Mouse (Mus musculus) bone marrow, adult 2 months (tissue): ENCODE measurements around the gene Apoa2. TPM values are rescaled to one million over a fixed set of nuclear protein-coding genes. Genes with fewer than 3 reads are reported as not detected.
A peak's percentile ranks its signal among the peaks of the same experiment; 100 is the strongest.

Experiments
- H3K27ac ChIP-seq: fragments of 200-500 bp; 2 replicates; pipeline ENCODE4 v1.5.1; 2012; ENCODE audit warnings: low read depth, mild to moderate bottlenecking, control low read depth, inconsistent platforms, low read length; ENCODE audit not compliant: control insufficient read depth, poor library complexity, insufficient read depth
- H3K4me1 ChIP-seq: fragments of 200-500 bp; 2 replicates; pipeline ENCODE4 v1.6.1; 2011; ENCODE audit warnings: low read length; ENCODE audit not compliant: control insufficient read depth, insufficient read depth
- H3K4me3 ChIP-seq: fragments of 200-500 bp; replicated peaks from 2 replicates; pipeline ENCODE3; 2011; ENCODE audit warnings: mild to moderate bottlenecking, low read depth, low read length, control low read depth; ENCODE audit not compliant: control insufficient read depth
- CTCF ChIP-seq: fragments of 200-500 bp; IDR thresholded peaks from 2 replicates; pipeline ENCODE4 v1.5.1; 2011; ENCODE audit warnings: low read length, control low read depth; ENCODE audit not compliant: control insufficient read depth, insufficient read depth
- POLR2A ChIP-seq: fragments of 200-500 bp; IDR thresholded peaks from 2 replicates; pipeline ENCODE4 v1.6.1; 2011; ENCODE audit warnings: low read depth, mild to moderate bottlenecking, control low read depth, low read length, borderline replicate concordance; ENCODE audit not compliant: control insufficient read depth
- WGBS: fragments of 180-500 bp; shearing (Covaris S2); methylation state at CpG from one replicate; pipeline ENCODE4 v1.1.7; 2018; 5-methylcytosine and 5-hydroxymethylcytosine counted together
- polyA plus RNA-seq: library from polyadenylated mRNA; stranded (reverse); fragments of >200 nt; gene quantifications from 2 replicates; pipeline ENCODE4 v1.2.4, GENCODE M21; 2011; ENCODE audit warnings: low replicate concordance; ENCODE audit not compliant: missing spikeins, insufficient read depth, insufficient read length

The Apoa2 gene
- polyA plus RNA-seq, 1 experiment = 203 TPM

DNA sequence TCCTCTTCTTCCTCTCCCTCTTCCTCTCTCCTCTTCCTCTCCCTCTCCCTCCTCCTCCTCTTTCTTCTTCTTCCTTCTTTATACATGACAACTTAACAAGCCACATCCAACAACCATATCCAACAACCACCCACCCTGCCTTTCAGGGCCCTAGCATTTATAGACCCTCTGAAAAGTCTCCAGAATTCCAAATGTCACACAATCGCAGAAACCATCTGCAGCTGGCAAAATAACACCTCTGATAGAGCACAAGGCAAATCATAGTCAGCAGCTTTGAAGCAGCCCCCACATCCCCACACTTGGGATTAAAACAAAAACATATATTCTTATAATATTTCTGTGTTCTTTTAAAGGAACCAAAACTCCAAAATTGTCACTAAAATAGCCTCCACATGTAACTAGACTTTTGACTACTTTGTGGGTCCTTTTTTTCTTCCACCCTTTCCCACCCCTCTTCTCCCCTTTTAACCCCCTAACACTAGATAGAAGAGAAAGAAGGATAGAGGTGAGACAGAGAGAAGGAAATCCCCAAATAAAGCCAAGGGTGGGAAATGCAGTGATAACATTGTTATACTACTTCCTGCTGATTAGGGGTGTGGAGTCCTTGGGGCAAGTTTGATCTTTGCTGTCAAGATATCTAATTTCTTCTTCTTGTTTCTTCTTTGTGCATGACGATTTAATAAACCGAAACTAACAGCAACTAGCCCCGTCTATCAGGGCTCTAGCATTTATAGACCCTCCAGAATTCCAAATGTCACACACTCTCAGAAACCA is 41.3 kb downstream of the Apoa2 start:
- TF ChIP-seq CTCF = no peak
- no peak for TF ChIP-seq POLR2A
- WGBS = 42% methylated on average over 4 of the region's 4 CpGs

DNA sequence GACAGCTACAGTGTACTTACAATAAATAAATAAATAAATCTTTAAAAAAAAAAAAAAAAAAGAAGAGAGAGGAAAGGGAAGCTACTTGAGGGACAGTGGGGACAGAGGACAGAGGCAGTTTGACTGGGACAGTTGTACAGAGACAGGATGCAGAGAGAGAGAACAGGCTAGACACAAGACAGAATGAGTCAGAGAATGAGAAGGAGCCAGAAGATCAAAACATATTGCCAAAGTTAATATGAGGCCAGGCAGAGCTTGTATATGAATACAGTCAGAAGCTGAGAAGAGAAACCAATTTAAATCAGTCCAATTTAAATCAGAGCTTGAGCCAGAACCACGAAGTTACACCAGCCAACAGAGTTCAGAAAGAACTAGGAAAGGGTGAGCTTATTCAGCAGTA is 43.5 kb downstream of the Apoa2 start:
- 44% methylated on average over 1 of the region's 1 CpGs for WGBS
- TF ChIP-seq POLR2A (no peak), CTCF (no peak)
- Histone ChIP-seq H3K27ac (no peak overlapping the region), H3K4me1 (peaks cover 2% of the 10 kb centered on the region; the same call in 1 of the 2 replicates), H3K4me3 (no peak overlapping the region)

More for the DNA sequence above, 41.3 kb downstream of the Apoa2 start:
- Histone ChIP-seq H3K4me1 (no peaks in the 10 kb centered on the region), H3K4me3 (no peak overlapping the region), H3K27ac (no peak overlapping the region)

DNA sequence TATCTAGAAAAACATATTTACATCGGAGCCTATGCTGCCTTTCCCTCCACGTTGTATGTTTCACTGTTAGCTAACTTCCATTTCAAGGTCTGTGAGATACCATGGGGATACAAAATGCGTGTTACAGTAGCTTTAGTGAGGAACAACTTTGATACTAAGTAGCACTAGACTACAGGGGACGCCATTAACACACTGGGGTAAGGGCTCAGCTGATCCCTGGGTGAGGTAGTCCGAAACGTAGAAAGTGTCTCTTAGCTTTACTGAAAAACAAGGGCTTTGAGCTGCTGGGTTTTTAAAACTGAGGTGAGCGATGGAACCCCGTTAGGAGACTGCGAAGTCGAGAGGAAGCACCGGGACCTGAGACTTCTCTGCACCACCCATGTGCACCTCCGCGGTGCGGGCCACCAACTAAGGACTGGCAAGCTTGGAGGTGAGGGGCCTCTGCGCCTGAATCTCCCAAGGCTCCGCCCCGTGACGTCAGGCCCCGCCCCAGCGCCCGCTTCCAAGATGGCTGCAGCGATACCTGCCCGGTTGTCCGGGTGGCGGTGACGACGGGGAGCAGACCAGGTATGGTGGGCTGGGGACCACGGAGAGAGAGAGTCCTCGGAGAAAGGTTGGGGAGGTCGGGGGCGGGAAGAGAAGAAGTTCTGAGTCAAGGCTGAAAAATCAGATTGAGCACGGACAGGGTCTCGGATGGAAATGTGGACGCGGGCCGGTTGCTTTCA is 45.2 kb downstream of the Apoa2 start, which contains the start of gene B4galt3:
Gene B4galt3, plus strand, starts transcription at position 481 of the 725 bp plus-strand sequence.
- H3K27ac ChIP-seq = peak within 1 kb of the TSS; percentile 78
- H3K4me3 ChIP-seq = peak within 1 kb of the TSS; percentile 95
- no peak for TF ChIP-seq CTCF
- peak; percentile 99 for TF ChIP-seq POLR2A
- peaks cover 2% of the 10 kb centered on the region; the same call in 1 of the 2 replicates for H3K4me1 ChIP-seq
- 5% methylated on average over 36 of the region's 36 CpGs for WGBS

DNA sequence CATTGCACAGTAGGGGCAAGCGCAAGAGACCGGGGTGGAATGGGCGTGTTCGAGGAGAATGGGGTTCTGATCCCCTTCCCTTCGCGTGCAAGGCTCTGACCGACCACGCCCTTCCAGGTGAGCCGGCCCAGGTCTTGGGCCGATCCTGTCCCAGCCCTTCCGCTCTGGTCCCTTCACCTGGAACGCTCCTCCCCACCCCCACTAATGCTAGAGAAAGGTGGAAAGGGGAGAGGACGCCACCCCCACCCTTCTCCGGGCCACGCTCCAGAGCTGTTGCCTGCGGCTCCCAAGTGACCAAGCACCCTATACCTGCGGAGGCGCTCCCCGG is 45.7 kb downstream of the Apoa2 start:
- Histone ChIP-seq H3K4me3 (peak overlapping the region; percentile 95), H3K4me1 (peaks cover 2% of the 10 kb centered on the region; the same call in 1 of the 2 replicates), H3K27ac (peak overlapping the region; percentile 78)
- WGBS = 2% methylated on average over 19 of the region's 19 CpGs
- TF ChIP-seq CTCF = no peak

DNA sequence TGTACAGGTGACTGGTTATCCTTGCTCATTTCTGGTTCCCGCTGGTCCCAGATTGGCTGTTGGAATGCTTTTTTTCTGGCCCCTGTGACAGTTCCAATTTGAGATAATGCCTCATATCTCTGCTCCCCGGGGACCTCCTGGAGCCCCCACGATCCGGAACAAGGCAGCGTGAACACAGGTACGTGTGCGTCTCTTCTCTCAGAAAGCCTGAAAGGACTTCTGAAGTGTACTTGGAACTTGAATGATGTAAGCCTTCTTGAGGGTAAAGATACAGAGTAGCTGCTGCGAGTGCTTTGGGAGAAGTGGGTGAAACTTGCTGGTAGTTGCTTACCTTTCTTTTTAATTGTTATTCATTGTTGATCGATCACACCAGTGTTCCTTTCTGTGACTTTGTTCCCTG is 46.3 kb downstream of the Apoa2 start:
- WGBS = 56% methylated on average over 9 of the region's 9 CpGs
- Histone ChIP-seq H3K4me1 (peaks cover 2% of the 10 kb centered on the region; the same call in 1 of the 2 replicates), H3K27ac (peak overlapping the region; percentile 78; the same call in 1 of the 2 replicates), H3K4me3 (peak overlapping the region; percentile 95)
- TF ChIP-seq CTCF (no peak), POLR2A (no peak)

DNA sequence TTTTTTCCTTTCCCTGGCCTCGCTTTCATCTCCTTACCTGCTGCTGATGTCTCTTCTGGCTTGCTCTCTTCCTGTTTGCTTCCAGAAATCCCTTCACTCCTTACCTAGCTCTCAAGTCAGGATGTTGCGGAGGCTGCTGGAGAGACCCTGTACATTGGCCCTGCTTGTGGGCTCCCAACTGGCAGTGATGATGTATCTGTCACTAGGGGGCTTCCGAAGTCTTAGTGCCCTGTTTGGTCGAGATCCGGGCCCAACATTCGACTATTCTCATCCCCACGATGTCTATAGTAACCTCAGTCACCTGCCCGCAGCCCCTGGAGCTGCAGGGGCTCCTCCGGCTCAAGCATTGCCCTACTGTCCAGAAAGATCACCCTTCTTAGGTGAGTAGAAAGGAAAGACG is 46.8 kb downstream of the Apoa2 start:
- WGBS = 41% methylated on average over 10 of the region's 10 CpGs
- TF ChIP-seq POLR2A (no peak), CTCF (no peak)
- H3K4me3 ChIP-seq = peak overlapping the region; percentile 48
- H3K4me1 ChIP-seq = peaks cover 2% of the 10 kb centered on the region; the same call in 1 of the 2 replicates
- peak overlapping the region; percentile 85 for H3K27ac ChIP-seq

DNA sequence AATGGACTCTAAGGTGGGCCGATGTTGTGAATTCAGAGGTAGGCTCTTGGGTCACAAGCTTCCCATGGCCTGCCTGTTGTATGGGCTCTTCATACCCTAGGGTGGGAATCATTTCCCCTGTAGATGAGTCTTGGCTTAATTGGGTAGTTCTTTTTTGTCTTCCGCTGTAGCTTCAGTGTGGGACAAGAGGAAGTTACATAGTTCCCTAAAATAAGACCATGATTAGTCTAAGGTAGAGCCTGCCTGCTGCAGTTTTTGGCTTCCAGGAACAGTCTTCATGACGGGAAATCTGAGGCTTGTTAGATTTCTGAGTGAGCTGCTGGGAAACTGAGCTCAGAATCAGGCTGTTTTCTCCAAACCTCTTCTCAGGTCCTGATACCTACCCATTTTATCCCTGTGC is 47.2 kb downstream of the Apoa2 start:
- peaks cover 2% of the 10 kb centered on the region; the same call in 1 of the 2 replicates for H3K4me1 ChIP-seq
- no peak for TF ChIP-seq POLR2A
- H3K4me3 ChIP-seq = peak overlapping the region; percentile 48
- peak overlapping the region; percentile 85 for H3K27ac ChIP-seq
- WGBS = 25% methylated on average over 3 of the region's 3 CpGs

DNA sequence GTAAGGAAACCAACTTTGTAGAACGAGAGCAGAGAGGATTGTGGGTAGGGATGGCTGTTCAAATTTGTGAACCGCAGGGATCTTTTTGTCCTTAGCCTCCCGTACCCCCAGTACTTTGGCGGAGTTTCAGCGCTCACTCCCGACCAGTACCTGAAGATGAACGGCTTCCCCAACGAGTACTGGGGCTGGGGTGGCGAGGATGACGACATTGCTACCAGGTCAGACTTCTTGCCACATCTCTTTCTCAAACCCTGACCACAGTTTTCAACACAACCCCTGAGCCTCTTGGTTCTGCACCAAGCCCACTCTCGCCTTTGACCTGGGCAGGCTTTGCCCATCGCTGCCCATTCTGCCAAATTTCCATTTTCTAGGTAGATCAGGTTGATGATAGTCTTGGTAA is 49.3 kb downstream of the Apoa2 start:
- Histone ChIP-seq H3K4me3 (no peak overlapping the region), H3K27ac (peak overlapping the region; percentile 50), H3K4me1 (peaks cover 3% of the 10 kb centered on the region; the same call in 1 of the 2 replicates)
- WGBS = 49% methylated on average over 12 of the region's 12 CpGs
- TF ChIP-seq POLR2A (no peak), CTCF (no peak)
